Mouse (Mus musculus) limb, embryonic 13.5 days (tissue): ENCODE data around the gene Rilp. TPM values are rescaled to one million over a fixed set of nuclear protein-coding genes. Genes with fewer than 3 reads are reported as not detected.
"Not testable (repeated sequence)": the region's sequence is repeated elsewhere in the genome, so short reads cannot be mapped to it uniquely, and the experiment has no call there.

Source experiments
- ATAC-seq: fragments of 200-750 bp; cut with Nextera tagmentation; 2 replicates; pipeline ENCODE4 v1.8.0; 2017; ENCODE audit warnings: low read depth, moderate number of reproducible peaks, moderate TSS enrichment; ENCODE audit not compliant: low FRiP score
- H3K27ac ChIP-seq: fragments of 300-500 bp; sonication (generic); 2 replicates; pipeline ENCODE4 v1.5.1; 2015; ENCODE audit warnings: inconsistent platforms, mild to moderate bottlenecking, moderate library complexity
- H3K27me3 ChIP-seq: fragments of 300-500 bp; sonication (generic); 2 replicates; pipeline ENCODE4 v1.6.1; 2015; ENCODE audit warnings: mild to moderate bottlenecking, inconsistent platforms
- H3K36me3 ChIP-seq: fragments of 300-500 bp; sonication (generic); 2 replicates; pipeline ENCODE4 v1.6.1; 2015; ENCODE audit warnings: inconsistent platforms, mild to moderate bottlenecking, moderate library complexity
- H3K4me1 ChIP-seq: fragments of 300-500 bp; sonication (generic); 2 replicates; pipeline ENCODE4 v1.6.1; 2015; ENCODE audit warnings: inconsistent platforms
- H3K4me2 ChIP-seq: fragments of 300-500 bp; sonication (generic); replicated peaks from 2 replicates; pipeline ENCODE4 v1.6.1; 2015; ENCODE audit warnings: inconsistent platforms, mild to moderate bottlenecking, moderate library complexity
- H3K4me3 ChIP-seq: fragments of 300-500 bp; sonication (generic); 2 replicates; pipeline ENCODE4 v1.5.1; 2015; ENCODE audit warnings: moderate library complexity, mild to moderate bottlenecking, inconsistent platforms
- H3K9ac ChIP-seq: fragments of 300-500 bp; sonication (generic); 2 replicates; pipeline ENCODE4 v1.6.1; 2015; ENCODE audit warnings: mild to moderate bottlenecking, inconsistent platforms
- H3K9me3 ChIP-seq: fragments of 300-500 bp; sonication (generic); 2 replicates; pipeline ENCODE4 v1.6.1; 2016; ENCODE audit warnings: inconsistent platforms
- WGBS: fragments of 180-500 bp; shearing (Covaris S2); methylation state at CpG from one replicate; pipeline ENCODE4 v1.1.7; 2015; 5-methylcytosine and 5-hydroxymethylcytosine counted together
- microRNA counts: library from miRNA; unstranded; fragments of <30 nt; microRNA quantifications from one replicate; lab custom pipeline; 2016
- microRNA-seq: library from miRNA; unstranded; fragments of <30 nt; microRNA quantifications from one replicate; pipeline ENCODE4, GENCODE M21; 2016
- polyA plus RNA-seq: library from polyadenylated mRNA; unstranded; fragments of >200 nt; fragmentation: Nextera tagmentation; extraction: Ambion mirVana; gene quantifications from 2 replicates; pipeline ENCODE4 v1.2.1, GENCODE M21; 2015

The Rilp gene
- polyA plus RNA-seq, 1 experiment from 2014 or later: 0.66 TPM

DNA sequence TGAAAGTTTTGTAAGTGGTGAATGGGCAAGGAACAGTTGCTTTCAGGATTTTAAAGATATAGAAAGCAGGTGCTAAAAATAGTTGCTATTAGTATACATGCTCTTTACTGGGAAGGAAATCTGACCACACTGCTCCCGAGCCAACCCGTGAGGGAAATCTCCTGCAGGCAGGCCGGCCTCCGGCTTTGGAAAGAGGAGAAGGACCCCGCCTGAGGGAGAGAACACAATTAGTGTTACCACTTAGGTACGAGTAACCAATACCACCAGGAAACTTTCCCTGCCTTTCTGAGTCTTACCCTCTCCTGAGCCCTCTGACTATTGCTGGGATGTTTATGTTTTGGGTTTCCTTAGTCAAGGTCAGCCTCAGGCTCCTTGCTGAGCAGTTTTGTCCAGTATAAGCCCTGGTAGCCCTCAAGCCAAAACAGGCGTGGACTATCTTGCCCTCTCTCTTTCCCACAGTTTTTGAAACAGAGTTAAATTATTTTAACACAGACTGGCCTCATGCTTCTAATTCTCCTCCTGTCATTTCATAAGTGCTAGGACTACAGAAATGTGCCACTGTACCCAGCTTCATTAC is 43.1 kb downstream of the Rilp start:
- H3K4me3 ChIP-seq: no peak overlapping the region
- H3K4me1 ChIP-seq: peaks cover 40% of the 10 kb centered on the region
- no peak overlapping the region; the same call in 1 of the 2 replicates for H3K9ac ChIP-seq
- no peak overlapping the region for H3K4me2 ChIP-seq
- WGBS: 24% methylated on average over 7 of the region's 7 CpGs
- H3K36me3 ChIP-seq: no peaks in the 10 kb centered on the region
- no peaks in the 10 kb centered on the region for H3K27me3 ChIP-seq
- no peak for ATAC-seq
- peaks cover under 1% of the 10 kb centered on the region; the same call in 1 of the 2 replicates for H3K9me3 ChIP-seq
- H3K27ac ChIP-seq: 0 out of 2 replicates have a peak overlapping the region, but pooled peaks have one; percentile 75

GRCm38 (mm10) chr11:75556006-75556405 is 46.1 kb downstream of the Rilp start:
- WGBS: 95% methylated on average over 6 of the region's 6 CpGs
- peaks cover 25% of the 10 kb centered on the region for H3K4me1 ChIP-seq
- H3K9ac ChIP-seq, H3K36me3 ChIP-seq, H3K9me3 ChIP-seq, H3K27ac ChIP-seq, ATAC-seq, H3K4me3 ChIP-seq, H3K4me2 ChIP-seq, H3K27me3 ChIP-seq: not testable (repeated sequence)

DNA sequence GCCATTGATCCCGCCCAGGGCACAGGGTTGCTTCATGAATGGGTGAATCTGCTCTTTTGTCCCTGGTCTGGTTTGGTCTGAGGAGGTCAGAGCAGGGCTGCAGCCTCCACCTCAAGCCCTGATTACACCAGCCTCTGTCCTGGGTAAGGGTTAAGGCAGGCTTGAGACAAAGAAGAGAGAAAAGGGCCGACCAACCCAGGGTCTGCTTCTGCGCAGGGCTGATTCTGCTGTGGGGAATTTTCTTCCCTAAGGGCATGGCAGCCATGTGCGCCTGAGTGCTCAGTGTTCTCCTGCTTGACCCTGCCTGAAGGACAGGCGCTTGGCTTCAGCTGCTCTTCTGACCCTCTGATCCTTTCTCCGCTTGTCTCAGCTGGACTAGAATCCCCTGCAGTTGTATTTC is 47.2 kb downstream of the Rilp start:
- no peak overlapping the region for H3K27ac ChIP-seq
- H3K9me3 ChIP-seq: peaks cover 7% of the 10 kb centered on the region; the same call in 1 of the 2 replicates
- peaks cover 15% of the 10 kb centered on the region for H3K4me1 ChIP-seq
- H3K9ac ChIP-seq: no peak overlapping the region
- no peak overlapping the region for H3K4me2 ChIP-seq
- H3K4me3 ChIP-seq: no peak overlapping the region
- WGBS: 85% methylated on average over 6 of the region's 6 CpGs
- H3K27me3 ChIP-seq: no peaks in the 10 kb centered on the region
- no peaks in the 10 kb centered on the region for H3K36me3 ChIP-seq
- ATAC-seq: no peak

- no peak overlapping the region for H3K27ac ChIP-seq
- no peak overlapping the region for H3K4me2 ChIP-seq
- no peaks in the 10 kb centered on the region for H3K36me3 ChIP-seq
- 93% methylated on average over 1 of the region's 1 CpGs for WGBS
- ATAC-seq: no peak
- peaks cover 6% of the 10 kb centered on the region; the same call in 1 of the 2 replicates for H3K4me1 ChIP-seq
- peaks cover 7% of the 10 kb centered on the region; the same call in 1 of the 2 replicates for H3K9me3 ChIP-seq
- H3K27me3 ChIP-seq: no peaks in the 10 kb centered on the region
- no peak overlapping the region for H3K4me3 ChIP-seq
- H3K9ac ChIP-seq: no peak overlapping the region
Measured at GRCm38 (mm10) chr11:75558101-75558500, 48.2 kb downstream of the Rilp start.

DNA sequence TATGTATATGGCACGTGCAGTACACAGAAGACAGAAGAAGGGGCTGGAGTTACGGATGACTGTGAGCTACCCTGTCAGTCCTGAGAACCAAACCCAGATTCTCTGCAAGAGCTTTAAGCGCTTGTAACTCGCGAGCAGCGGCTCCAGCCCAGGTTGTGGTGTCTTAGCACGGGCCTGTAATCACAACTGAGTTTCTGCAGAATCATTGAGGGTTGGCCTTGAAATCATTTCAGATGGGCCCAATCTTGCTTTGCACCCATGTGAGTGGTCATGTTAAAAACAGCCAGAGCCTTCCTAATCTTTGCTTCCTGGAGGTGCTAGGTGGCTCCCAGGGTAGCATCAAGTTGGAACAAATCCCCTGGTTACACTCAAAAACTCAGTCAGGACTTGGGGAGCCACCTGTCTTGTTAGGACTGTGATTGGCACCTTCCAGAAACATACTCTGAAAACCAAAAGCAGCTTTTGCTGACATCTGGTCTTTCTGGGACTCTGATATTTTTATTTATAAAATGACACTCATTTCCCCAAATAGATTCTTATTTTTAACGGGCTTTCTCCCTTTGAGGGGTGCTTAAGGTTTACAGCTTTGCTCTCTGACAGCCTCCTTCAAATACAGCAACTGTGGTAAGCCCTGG is 50.1 kb downstream of the Rilp start:
- Histone ChIP-seq H3K9me3 (peaks cover 7% of the 10 kb centered on the region; the same call in 1 of the 2 replicates), H3K9ac (no peak overlapping the region), H3K27ac (no peak overlapping the region), H3K36me3 (no peaks in the 10 kb centered on the region), H3K4me3 (no peak overlapping the region), H3K4me1 (0 out of 2 replicates have a peak, but pooled peaks cover 5% of the 10 kb centered on the region), H3K27me3 (no peaks in the 10 kb centered on the region), H3K4me2 (no peak overlapping the region)
- 89% methylated on average over 8 of the region's 8 CpGs for WGBS
- ATAC-seq: no peak

GRCm38 (mm10) chr11:75560530-75561409 is 50.9 kb downstream of the Rilp start:
- Histone ChIP-seq H3K27ac (no peak overlapping the region), H3K4me2 (no peak overlapping the region), H3K36me3 (no peaks in the 10 kb centered on the region), H3K4me3 (no peak overlapping the region), H3K9ac (no peak overlapping the region), H3K27me3 (no peaks in the 10 kb centered on the region), H3K4me1 (0 out of 2 replicates have a peak, but pooled peaks cover 5% of the 10 kb centered on the region), H3K9me3 (peaks cover 7% of the 10 kb centered on the region; the same call in 1 of the 2 replicates)
- WGBS: 68% methylated on average over 14 of the region's 14 CpGs
- ATAC-seq: no peak

GRCm38 (mm10) chr11:75561410-75561791 is 51.5 kb downstream of the Rilp start:
- no peaks in the 10 kb centered on the region for H3K27me3 ChIP-seq
- WGBS: 78% methylated on average over 5 of the region's 5 CpGs
- no peaks in the 10 kb centered on the region for H3K36me3 ChIP-seq
- H3K4me2 ChIP-seq: no peak overlapping the region
- no peak overlapping the region for H3K27ac ChIP-seq
- no peak overlapping the region for H3K4me3 ChIP-seq
- H3K9me3 ChIP-seq: peaks cover 7% of the 10 kb centered on the region; the same call in 1 of the 2 replicates
- H3K4me1 ChIP-seq: 0 out of 2 replicates have a peak, but pooled peaks cover 5% of the 10 kb centered on the region
- no peak for ATAC-seq
- no peak overlapping the region for H3K9ac ChIP-seq

MicroRNA genes within 50 kb of the gene (microRNA counts, 519-probe panel; counts per million panel counts)
- 4,156 counts per million, percentile 80 among the panel's probes with 10 or more counts for microRNA mmu-miR-22 (lab: Ali Mortazavi, UCI)

Small RNA genes within 50 kb of the gene (microRNA-seq; reads per million reads assigned to microRNA genes)
- gene Mir22 (2,198 reads per million, percentile 83 among the genes with 10 or more reads in this experiment), gene Mir3971 (not detected)

Other genes starting within 250 kb of the Rilp start
- gene Rpa1, start 161.8 kb upstream of the Rilp start, polyA plus RNA-seq: 119 and 130 TPM in 2 replicates
- 16.9 and 20.1 TPM in 2 replicates for gene Smyd4, start 161.7 kb upstream of the Rilp start, polyA plus RNA-seq
- 227 and 235 TPM in 2 replicates for gene Serpinf1, start 87.4 kb upstream of the Rilp start, polyA plus RNA-seq
- gene Serpinf2, start 70.5 kb upstream of the Rilp start, polyA plus RNA-seq: 0.14 and 1.3 TPM in 2 replicates
- 5.8 and 5.9 TPM in 2 replicates for gene Wdr81, start 55.4 kb upstream of the Rilp start, polyA plus RNA-seq
- gene Tlcd2, start 48.4 kb upstream of the Rilp start, polyA plus RNA-seq: 26.4 and 26.9 TPM in 2 replicates
- 60.8 and 63.0 TPM in 2 replicates for gene Prpf8, start 23.3 kb upstream of the Rilp start, polyA plus RNA-seq
- 6.0 and 6.6 TPM in 2 replicates for gene Scarf1, start 3.4 kb downstream of the Rilp start, polyA plus RNA-seq
- 4.8 TPM in 2 replicates for gene Slc43a2, start 21.6 kb downstream of the Rilp start, polyA plus RNA-seq
- 60.9 and 62.5 TPM in 2 replicates for gene Pitpna, start 78.0 kb downstream of the Rilp start, polyA plus RNA-seq
- 21.1 and 22.0 TPM in 2 replicates for gene Inpp5k, start 120.9 kb downstream of the Rilp start, polyA plus RNA-seq
- gene Myo1c, start 140.4 kb downstream of the Rilp start, polyA plus RNA-seq: 34.2 and 38.0 TPM in 2 replicates
- 126 and 128 TPM in 2 replicates for gene Crk, start 169.2 kb downstream of the Rilp start, polyA plus RNA-seq
- gene Ywhae, start 222.8 kb downstream of the Rilp start, polyA plus RNA-seq: 920 and 928 TPM in 2 replicates